Mouse (Mus musculus) thymus, adult 2 months (tissue): ENCODE results near the gene Palld. TPM values are rescaled to one million over a fixed set of nuclear protein-coding genes. Genes with fewer than 3 reads are reported as not detected.

Source experiments
- DNase-seq: peaks from one replicate; pipeline ENCODE4 v3.0.0; 2021
- H3K27ac ChIP-seq: fragments of 200-500 bp; 2 replicates; pipeline ENCODE4 v1.5.1; 2012; ENCODE audit warnings: low read length, control low read depth; ENCODE audit not compliant: control insufficient read depth, insufficient read depth
- H3K27me3 ChIP-seq: fragments of 200-500 bp; 2 replicates; pipeline ENCODE4 v1.6.1; 2012; ENCODE audit warnings: mild to moderate bottlenecking, low read length, moderate library complexity, mixed read lengths; ENCODE audit not compliant: control insufficient read depth, insufficient read depth
- H3K36me3 ChIP-seq: fragments of 200-500 bp; 2 replicates; pipeline ENCODE4 v1.6.1; 2012; ENCODE audit warnings: mild to moderate bottlenecking, low read length, moderate library complexity; ENCODE audit not compliant: control insufficient read depth, insufficient read depth
- H3K4me1 ChIP-seq: fragments of 200-500 bp; replicated peaks from 2 replicates; pipeline ENCODE4 v1.6.1; 2012; ENCODE audit warnings: low read length; ENCODE audit not compliant: control insufficient read depth, insufficient read depth
- H3K4me3 ChIP-seq: fragments of 200-500 bp; 2 replicates; pipeline ENCODE4 v1.5.1; 2012; ENCODE audit warnings: mild to moderate bottlenecking, low read length, control low read depth, moderate library complexity; ENCODE audit not compliant: control insufficient read depth, insufficient read depth
- CTCF ChIP-seq: fragments of 200-500 bp; IDR thresholded peaks from 2 replicates; pipeline ENCODE4 v1.5.1; 2012; ENCODE audit warnings: mild to moderate bottlenecking, control low read depth, low read length, moderate library complexity, borderline replicate concordance; ENCODE audit not compliant: control insufficient read depth, poor library complexity, insufficient read depth; ENCODE audit errors: extremely low read depth
- POLR2A ChIP-seq: fragments of 200-500 bp; IDR thresholded peaks from 2 replicates; pipeline ENCODE4 v1.6.1; 2012; ENCODE audit warnings: mild to moderate bottlenecking, low read length, control low read depth, moderate library complexity; ENCODE audit not compliant: control insufficient read depth, poor library complexity, insufficient read depth; ENCODE audit errors: extremely low read depth
- WGBS: fragments of 180-500 bp; shearing (Covaris S2); methylation state at CpG from one replicate; pipeline ENCODE4 v1.1.7; 2018; 5-methylcytosine and 5-hydroxymethylcytosine counted together
- polyA plus RNA-seq: library from polyadenylated mRNA; depleted of rRNA; stranded (reverse); fragments of >200 nt; gene quantifications from 2 replicates; pipeline ENCODE4 v1.2.3, GENCODE M21; 2012

Gene Palld
- polyA plus RNA-seq, 1 experiment: 10.6 TPM

DNA sequence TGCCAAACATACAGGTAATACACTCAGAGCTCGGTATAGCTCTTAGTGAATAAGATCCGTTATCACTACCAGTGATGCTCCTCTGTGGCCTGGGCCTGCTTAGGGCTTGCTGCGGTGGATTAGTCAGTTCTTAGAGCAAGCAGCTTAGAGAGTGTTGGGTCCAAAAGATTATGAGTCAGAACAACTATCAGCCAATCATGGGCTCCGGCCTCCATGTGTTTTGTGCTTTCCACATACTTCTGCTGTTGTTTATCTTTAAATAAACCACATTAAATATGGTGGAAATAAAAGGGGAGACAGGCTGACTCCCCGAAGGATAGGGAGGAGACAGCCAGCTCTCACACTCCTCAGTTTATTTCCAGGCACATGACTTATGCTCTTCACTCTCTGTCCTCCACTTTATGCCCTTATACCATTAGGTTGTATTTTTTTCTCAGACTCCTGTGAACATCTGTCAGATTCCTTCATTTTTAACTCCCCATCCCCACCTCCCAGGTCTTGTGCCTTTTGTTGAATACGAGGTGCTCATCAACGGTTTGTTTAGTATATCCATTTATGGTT, 119.5 kb downstream of the Palld start:
- DNase-seq: no peak

GRCm38 (mm10) chr8:61780652-61781257, 121.7 kb downstream of the Palld start:
- WGBS: 7% methylated on average over 5 of the region's 5 CpGs
- Histone ChIP-seq H3K27me3 (no peaks in the 10 kb centered on the region), H3K36me3 (no peaks in the 10 kb centered on the region), H3K27ac (no peak overlapping the region), H3K4me3 (no peak overlapping the region), H3K4me1 (no peaks in the 10 kb centered on the region)
- DNase-seq: no peak
- no peak for TF ChIP-seq CTCF
- TF ChIP-seq POLR2A: no peak

More for the DNA sequence above, 119.5 kb downstream of the Palld start:
- no peaks in the 10 kb centered on the region for H3K36me3 ChIP-seq
- no peaks in the 10 kb centered on the region for H3K27me3 ChIP-seq
- H3K4me1 ChIP-seq: no peaks in the 10 kb centered on the region
- H3K4me3 ChIP-seq: no peak overlapping the region
- no peak overlapping the region for H3K27ac ChIP-seq
- TF ChIP-seq POLR2A: no peak
- TF ChIP-seq CTCF: no peak
- WGBS: 94% methylated on average over 7 of the region's 7 CpGs

- no peak overlapping the region for H3K27ac ChIP-seq
- H3K36me3 ChIP-seq: no peaks in the 10 kb centered on the region
- TF ChIP-seq POLR2A (no peak), CTCF (no peak)
- DNase-seq: no peak
- no peak overlapping the region for H3K4me3 ChIP-seq
- H3K4me1 ChIP-seq: no peaks in the 10 kb centered on the region
- WGBS: 91% methylated on average over 3 of the region's 3 CpGs
- H3K27me3 ChIP-seq: no peaks in the 10 kb centered on the region
These were observed 124.3 kb downstream of the Palld start for GRCm38 (mm10) chr8:61778194-61778593.

- WGBS: 97% methylated on average over 9 of the region's 9 CpGs
- TF ChIP-seq POLR2A (no peak), CTCF (no peak)
- Histone ChIP-seq H3K27me3 (no peaks in the 10 kb centered on the region), H3K4me1 (no peaks in the 10 kb centered on the region), H3K27ac (no peak overlapping the region), H3K36me3 (no peaks in the 10 kb centered on the region), H3K4me3 (no peak overlapping the region)
- DNase-seq: no peak
These were observed 125.9 kb downstream of the Palld start for GRCm38 (mm10) chr8:61776560-61776959.

DNA sequence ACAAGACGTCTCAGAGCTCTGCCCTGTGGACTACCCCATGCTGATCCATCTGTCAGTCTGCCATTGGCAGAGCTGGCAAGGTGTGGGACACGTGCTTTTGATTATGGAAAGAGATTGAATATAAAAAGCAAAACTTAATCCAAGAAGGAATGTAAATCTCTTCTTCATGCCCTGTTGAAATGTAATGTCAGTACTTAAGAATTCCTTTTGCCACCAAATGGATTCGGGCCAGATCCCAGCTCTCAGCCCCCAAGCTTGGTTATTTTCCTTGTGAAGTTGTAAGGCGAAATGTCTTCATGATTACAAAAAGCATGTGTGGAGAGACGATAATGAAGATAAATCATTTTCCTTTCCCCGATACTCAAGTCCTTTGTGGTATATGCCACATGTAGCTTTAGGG, 126.6 kb downstream of the Palld start:
- Histone ChIP-seq H3K36me3 (no peaks in the 10 kb centered on the region), H3K4me1 (no peaks in the 10 kb centered on the region), H3K27me3 (no peaks in the 10 kb centered on the region), H3K4me3 (no peak overlapping the region), H3K27ac (no peak overlapping the region)
- no peak for TF ChIP-seq CTCF
- no peak for TF ChIP-seq POLR2A
- 93% methylated on average over 6 of the region's 6 CpGs for WGBS
- no peak for DNase-seq

DNA sequence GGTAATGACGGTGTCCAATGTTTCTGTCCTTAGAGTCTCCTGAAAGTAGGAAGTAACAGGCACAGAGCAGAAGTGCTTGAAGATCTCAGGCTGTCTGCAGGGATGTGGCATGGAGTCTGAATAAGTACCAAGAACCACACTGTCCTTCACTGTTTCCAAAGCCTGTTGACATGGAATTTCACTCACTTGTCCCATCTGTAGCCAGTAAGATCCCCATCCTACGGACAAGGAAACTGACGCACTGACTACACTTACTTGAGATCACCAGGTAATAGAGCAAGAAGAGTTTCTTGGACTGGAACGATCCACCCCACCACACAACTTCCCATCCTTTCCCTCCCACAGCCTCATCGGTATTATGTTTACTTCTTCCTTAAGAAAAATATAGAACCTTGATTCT, 128.3 kb downstream of the Palld start:
- 96% methylated on average over 5 of the region's 5 CpGs for WGBS
- H3K27me3 ChIP-seq: no peaks in the 10 kb centered on the region
- H3K36me3 ChIP-seq: no peaks in the 10 kb centered on the region
- H3K4me1 ChIP-seq: no peaks in the 10 kb centered on the region
- DNase-seq: no peak
- H3K27ac ChIP-seq: no peak overlapping the region
- no peak overlapping the region for H3K4me3 ChIP-seq
- no peak for TF ChIP-seq POLR2A

DNA sequence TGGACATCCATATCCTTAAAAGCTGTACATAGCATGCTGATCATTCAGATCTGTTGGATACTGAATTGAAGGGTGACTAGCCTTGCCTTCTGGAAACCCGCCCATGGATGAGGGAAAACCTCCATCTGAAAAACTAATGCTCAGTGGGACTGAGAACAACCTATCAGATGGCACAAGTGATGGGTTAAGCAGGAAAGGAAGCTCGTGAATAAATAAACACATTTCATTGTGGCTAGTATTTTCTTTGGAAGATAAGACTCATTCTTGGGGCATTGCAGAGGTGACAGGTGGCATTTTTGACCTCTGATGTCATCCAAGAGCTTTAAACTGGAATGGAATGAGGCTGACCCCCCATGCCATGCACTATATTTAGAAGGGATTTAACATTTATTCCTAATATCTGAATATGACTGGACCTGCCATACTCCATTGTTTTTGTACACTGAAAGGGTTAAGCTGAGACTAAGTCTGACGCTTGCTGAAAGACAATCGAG, 128.8 kb downstream of the Palld start:
- H3K36me3 ChIP-seq: no peaks in the 10 kb centered on the region
- 90% methylated on average over 4 of the region's 4 CpGs for WGBS
- H3K27ac ChIP-seq: no peak overlapping the region
- no peaks in the 10 kb centered on the region for H3K27me3 ChIP-seq
- no peaks in the 10 kb centered on the region for H3K4me1 ChIP-seq
- DNase-seq: no peak
- H3K4me3 ChIP-seq: no peak overlapping the region
- TF ChIP-seq CTCF (no peak), POLR2A (no peak)
